Mouse (Mus musculus) embryonic facial prominence, embryonic 11.5 days (tissue): ENCODE results near the gene Hist1h3e. TPM values are rescaled to one million over a fixed set of nuclear protein-coding genes. Genes with fewer than 3 reads are reported as not detected.
"Not testable (repeated sequence)": the region's sequence is repeated elsewhere in the genome, so short reads cannot be mapped to it uniquely, and the experiment has no call there.

Source experiments
- ATAC-seq: fragments of 200-750 bp; cut with Nextera tagmentation; replicated peaks from 2 replicates; pipeline ENCODE4 v1.8.0; 2017; ENCODE audit warnings: low read depth; ENCODE audit not compliant: insufficient number of reproducible peaks, low FRiP score, low TSS enrichment
- DNase-seq: peaks from one replicate; pipeline ENCODE4 v3.0.0-alpha.2; 2015; ENCODE audit warnings: low spot score
- H3K27ac ChIP-seq: fragments of 300-500 bp; sonication (generic); replicated peaks from 2 replicates; pipeline ENCODE4 v1.5.1; 2014; ENCODE audit warnings: mild to moderate bottlenecking, low read depth, low read length, control low read depth
- H3K27me3 ChIP-seq: fragments of 300-500 bp; sonication (generic); 2 replicates; pipeline ENCODE4 v1.6.1; 2014; ENCODE audit warnings: mild to moderate bottlenecking, low read length, moderate library complexity, mixed read lengths; ENCODE audit not compliant: control insufficient read depth, insufficient read depth
- H3K36me3 ChIP-seq: fragments of 300-500 bp; sonication (generic); replicated peaks from 2 replicates; pipeline ENCODE4 v1.6.1; 2014; ENCODE audit warnings: low read depth, mild to moderate bottlenecking, low read length, moderate library complexity, mixed read lengths; ENCODE audit not compliant: control insufficient read depth, insufficient read depth
- H3K4me1 ChIP-seq: fragments of 300-500 bp; sonication (generic); 2 replicates; pipeline ENCODE4 v1.6.1; 2014; ENCODE audit warnings: low read length, mixed read lengths; ENCODE audit not compliant: control insufficient read depth, insufficient read depth
- H3K4me2 ChIP-seq: fragments of 300-500 bp; sonication (generic); 2 replicates; pipeline ENCODE4 v1.6.1; 2014; ENCODE audit warnings: low read depth, mild to moderate bottlenecking, control low read depth, low read length, moderate library complexity
- H3K4me3 ChIP-seq: fragments of 300-500 bp; sonication (generic); 2 replicates; pipeline ENCODE4 v1.5.1; 2014; ENCODE audit warnings: low read depth, low read length, control low read depth
- H3K9ac ChIP-seq: fragments of 300-500 bp; sonication (generic); replicated peaks from 2 replicates; pipeline ENCODE4 v1.6.1; 2014; ENCODE audit warnings: mild to moderate bottlenecking, control low read depth, low read length
- H3K9me3 ChIP-seq: fragments of 300-500 bp; sonication (generic); replicated peaks from 2 replicates; pipeline ENCODE4 v1.6.1; 2016; ENCODE audit warnings: mild to moderate bottlenecking, low read length, inconsistent platforms, mixed read lengths; ENCODE audit not compliant: control insufficient read depth
- WGBS: fragments of 180-500 bp; shearing (Covaris S2); extraction: QIAGEN DNeasy Blood & Tissue Kit; methylation state at CpG from one replicate; pipeline ENCODE4 v1.1.7; 2014; 5-methylcytosine and 5-hydroxymethylcytosine counted together
- polyA plus RNA-seq: library from polyadenylated mRNA; unstranded; fragments of >200 nt; fragmentation: Nextera tagmentation; extraction: Ambion mirVana; gene quantifications from 2 replicates; pipeline ENCODE4 v1.2.1, GENCODE M21; 2014

The Hist1h3e gene
- polyA plus RNA-seq, 1 experiment from 2014 or later, result 12.1 TPM

DNA sequence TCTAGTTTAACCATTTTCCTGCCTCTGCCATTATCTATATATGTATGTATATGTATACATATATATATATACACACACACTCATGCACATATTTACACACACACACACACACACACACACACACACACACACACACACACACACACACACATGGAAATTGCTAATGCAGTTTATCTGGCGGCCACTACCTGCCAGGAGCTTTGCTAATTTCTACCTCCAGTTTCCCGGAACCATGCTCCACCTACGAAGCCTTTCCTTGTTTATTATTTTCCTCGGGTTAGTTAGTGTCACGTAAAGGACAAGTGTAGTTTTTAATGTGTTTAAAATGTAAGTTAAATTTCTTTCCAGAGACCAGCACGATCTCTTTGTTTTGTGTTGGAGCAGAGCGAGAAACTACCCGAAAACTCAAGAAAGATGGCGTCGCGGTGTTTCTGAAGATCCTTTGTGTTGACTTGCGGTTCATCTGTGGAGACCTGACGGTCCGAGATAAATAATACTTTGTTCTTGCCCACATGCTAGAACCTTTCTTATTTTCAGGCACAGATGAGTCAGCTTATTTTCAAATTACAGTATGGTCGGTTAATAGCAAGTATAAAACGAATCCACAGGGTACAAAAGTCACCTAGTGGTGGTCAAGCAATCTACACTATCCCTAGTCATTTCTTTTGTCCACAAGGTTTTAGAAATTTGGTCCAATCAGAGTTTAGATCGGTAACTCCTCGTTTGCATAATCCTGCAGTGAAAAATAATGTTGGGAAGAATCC lies 712 bp upstream of the Hist1h3e start:
- Histone ChIP-seq H3K9me3 (no peaks in the 10 kb centered on the region), H3K4me1 (no peaks in the 10 kb centered on the region), H3K36me3 (no peaks in the 10 kb centered on the region), H3K27me3 (no peaks in the 10 kb centered on the region), H3K27ac (peak overlapping the region; percentile 95), H3K9ac (peak overlapping the region; percentile 67), H3K4me3 (peak overlapping the region; percentile 30), H3K4me2 (peak overlapping the region; percentile 62)
- DNase-seq (peak; percentile 82), ATAC-seq (peak; percentile 41; the same call in 1 of the 2 replicates)
- WGBS, result 4% methylated on average over 18 of the region's 18 CpGs

- not testable (repeated sequence) for DNase-seq, H3K36me3 ChIP-seq, H3K4me1 ChIP-seq, H3K4me2 ChIP-seq, ATAC-seq, H3K27me3 ChIP-seq, H3K9me3 ChIP-seq
- peak overlapping the region; percentile 52 for H3K9ac ChIP-seq
- 0% methylated on average over 2 of the region's 5 CpGs for WGBS
- peak overlapping the region; percentile 76 for H3K27ac ChIP-seq
- peak overlapping the region; percentile 30 for H3K4me3 ChIP-seq
Observed at GRCm38 (mm10) chr13:23561531-23561882, 662 bp downstream of the Hist1h3e start.

DNA sequence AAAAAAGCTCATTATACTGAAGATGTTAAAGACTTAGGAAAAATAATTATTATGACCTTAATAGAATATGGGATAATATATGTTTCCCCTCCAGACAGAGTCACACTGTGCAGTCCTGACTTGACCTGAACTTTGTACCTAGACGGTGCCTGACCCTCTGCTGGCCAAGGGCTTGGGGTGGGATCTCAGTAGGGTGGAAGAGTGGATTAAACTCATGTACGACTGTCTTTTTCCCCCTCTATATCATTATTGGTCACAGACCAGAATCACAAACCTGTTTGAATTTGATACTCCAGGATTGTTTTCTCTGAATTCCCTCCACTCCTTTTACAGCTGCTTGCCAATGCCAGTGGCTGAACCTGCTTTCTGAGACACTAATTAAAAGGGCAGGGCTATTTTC lies 1.5 kb downstream of the Hist1h3e start:
- not testable (repeated sequence) for H3K27ac ChIP-seq, ATAC-seq, H3K27me3 ChIP-seq, H3K9me3 ChIP-seq, H3K36me3 ChIP-seq, H3K4me2 ChIP-seq, DNase-seq, H3K9ac ChIP-seq, H3K4me1 ChIP-seq, H3K4me3 ChIP-seq
- WGBS, result 20% methylated on average over 2 of the region's 2 CpGs

DNA sequence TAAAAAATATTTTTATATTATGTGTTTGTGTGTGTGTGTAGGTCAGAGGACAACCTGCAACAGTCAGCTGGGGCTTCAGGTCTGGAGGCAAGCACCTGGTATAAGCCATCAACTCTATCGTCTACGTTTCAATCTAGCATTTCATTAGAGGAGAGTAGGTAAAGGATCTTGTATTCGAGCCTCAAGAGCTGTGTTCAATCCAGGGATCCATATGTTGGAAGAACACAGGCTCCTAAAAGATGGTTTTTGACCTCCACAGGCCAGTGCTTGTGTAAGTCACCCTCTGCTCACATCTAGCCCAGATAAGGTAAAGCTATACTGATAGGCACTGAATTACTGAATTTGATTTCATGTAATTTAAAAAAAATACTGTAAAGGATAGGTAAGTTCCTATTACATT lies 5.3 kb downstream of the Hist1h3e start:
- ATAC-seq (no peak), DNase-seq (no peak)
- H3K9ac ChIP-seq, result no peak overlapping the region; the same call in 1 of the 2 replicates
- WGBS, result 75% methylated on average over 3 of the region's 3 CpGs
- no peaks in the 10 kb centered on the region for H3K4me1 ChIP-seq
- H3K9me3 ChIP-seq, result no peaks in the 10 kb centered on the region
- no peak overlapping the region for H3K4me3 ChIP-seq
- H3K36me3 ChIP-seq, result no peaks in the 10 kb centered on the region
- peak overlapping the region; percentile 72; the same call in 1 of the 2 replicates for H3K27ac ChIP-seq
- no peaks in the 10 kb centered on the region for H3K27me3 ChIP-seq
- H3K4me2 ChIP-seq, result peak overlapping the region; percentile 10; the same call in 1 of the 2 replicates

DNA sequence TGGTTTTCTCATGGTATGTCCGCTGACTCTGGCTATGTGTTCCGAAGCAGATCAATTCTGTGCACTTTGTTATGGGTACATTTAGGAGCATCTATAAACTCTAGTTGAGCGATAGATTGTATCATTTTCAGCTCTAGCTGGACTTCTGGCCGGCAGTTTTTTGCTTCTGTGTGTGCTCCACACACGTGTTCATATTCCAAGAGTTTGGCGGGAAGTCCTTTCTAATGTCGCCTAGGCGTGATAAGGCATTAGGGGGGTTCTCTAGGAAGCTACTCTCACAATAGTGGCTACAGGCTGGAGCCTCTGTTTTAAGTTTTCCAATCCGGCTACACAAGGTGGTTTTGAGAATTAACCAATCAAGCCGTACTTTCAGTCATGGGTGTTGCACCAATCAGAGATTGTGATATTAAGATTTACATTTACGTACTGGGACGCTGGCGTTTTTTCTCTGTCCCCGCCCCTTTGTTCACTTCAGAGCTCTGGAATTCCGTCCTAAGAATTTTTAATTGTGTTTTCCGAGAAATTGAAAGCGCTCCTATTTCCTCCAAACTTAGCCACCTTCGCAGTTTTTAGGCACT lies 6.2 kb downstream of the Hist1h3e start:
- ATAC-seq, result peak; percentile 76
- 0% methylated on average over 18 of the region's 18 CpGs for WGBS

DNA sequence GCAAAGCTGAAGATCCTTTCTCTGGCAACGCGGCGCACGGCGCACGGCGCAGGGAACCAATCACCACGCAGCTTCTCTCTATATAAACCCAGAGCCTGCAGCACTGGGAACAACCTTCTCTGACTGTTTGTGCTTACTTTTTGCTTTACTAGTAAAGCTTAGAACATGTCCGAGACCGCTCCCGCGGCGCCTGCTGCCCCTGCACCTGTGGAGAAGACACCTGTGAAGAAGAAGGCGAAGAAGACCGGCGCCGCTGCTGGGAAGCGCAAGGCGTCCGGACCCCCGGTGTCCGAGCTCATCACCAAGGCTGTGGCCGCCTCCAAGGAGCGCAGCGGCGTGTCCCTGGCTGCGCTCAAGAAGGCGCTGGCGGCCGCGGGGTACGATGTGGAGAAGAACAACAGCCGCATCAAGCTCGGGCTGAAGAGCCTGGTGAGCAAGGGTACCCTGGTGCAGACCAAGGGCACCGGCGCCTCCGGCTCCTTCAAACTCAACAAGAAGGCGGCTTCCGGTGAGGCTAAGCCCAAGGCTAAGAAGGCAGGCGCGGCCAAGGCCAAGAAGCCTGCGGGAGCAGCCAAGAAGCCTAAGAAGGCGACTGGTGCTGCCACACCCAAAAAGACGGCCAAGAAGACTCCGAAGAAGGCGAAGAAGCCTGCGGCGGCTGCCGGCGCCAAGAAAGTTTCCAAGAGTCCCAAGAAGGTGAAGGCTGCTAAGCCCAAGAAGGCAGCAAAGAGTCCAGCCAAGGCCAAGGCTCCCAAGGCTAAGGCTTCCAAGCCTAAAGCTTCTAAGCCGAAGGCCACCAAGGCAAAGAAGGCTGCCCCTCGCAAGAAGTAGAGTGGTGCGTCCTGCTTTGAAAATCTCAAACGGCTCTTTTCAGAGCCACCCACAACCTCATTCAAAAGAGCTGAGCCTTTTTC lies 7.0 kb downstream of the Hist1h3e start:
- DNase-seq, result peak; percentile 94
- H3K27me3 ChIP-seq, result no peaks in the 10 kb centered on the region
- no peaks in the 10 kb centered on the region for H3K36me3 ChIP-seq
- H3K27ac ChIP-seq, result peak overlapping the region; percentile 98
- peak overlapping the region; percentile 80 for H3K4me2 ChIP-seq
- peak overlapping the region; percentile 64 for H3K4me3 ChIP-seq
- H3K4me1 ChIP-seq, result no peaks in the 10 kb centered on the region
- no peaks in the 10 kb centered on the region for H3K9me3 ChIP-seq
- H3K9ac ChIP-seq, result peak overlapping the region; percentile 80
- ATAC-seq, result peak; percentile 88
- WGBS, result under 1% methylated on average over 51 of the region's 54 CpGs

More for the DNA sequence above, 6.2 kb downstream of the Hist1h3e start:
- H3K9me3 ChIP-seq, result no peaks in the 10 kb centered on the region
- no peaks in the 10 kb centered on the region for H3K4me1 ChIP-seq
- H3K4me3 ChIP-seq, result peak overlapping the region; percentile 64
- peak; percentile 96 for DNase-seq
- no peaks in the 10 kb centered on the region for H3K36me3 ChIP-seq
- H3K27me3 ChIP-seq, result no peaks in the 10 kb centered on the region
- H3K27ac ChIP-seq, result peak overlapping the region; percentile 98
- H3K4me2 ChIP-seq, result peak overlapping the region; percentile 80
- H3K9ac ChIP-seq, result peak overlapping the region; percentile 80

DNA sequence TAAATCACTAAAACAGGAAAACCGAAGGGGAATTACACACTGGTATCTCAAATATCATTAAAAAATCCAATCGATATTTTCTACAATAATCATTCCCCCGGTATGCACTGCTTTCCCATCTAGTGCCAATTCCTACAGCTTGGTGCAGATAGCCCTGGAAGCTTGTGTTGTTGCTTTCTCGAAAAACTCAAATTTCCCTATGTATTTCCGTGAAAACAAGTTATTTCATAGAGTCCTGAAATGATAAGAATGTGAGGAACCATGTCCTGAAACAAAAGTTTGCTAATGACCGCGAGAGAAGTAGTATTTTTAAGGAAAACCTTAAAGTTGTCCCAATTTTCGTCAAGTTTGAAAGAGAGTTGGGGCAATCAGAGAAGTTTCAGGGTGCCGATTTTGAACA lies 7.8 kb downstream of the Hist1h3e start:
- Histone ChIP-seq H3K27ac (peak overlapping the region; percentile 98), H3K9me3 (no peaks in the 10 kb centered on the region), H3K27me3 (no peaks in the 10 kb centered on the region), H3K4me3 (peak overlapping the region; percentile 64), H3K4me2 (peak overlapping the region; percentile 80), H3K36me3 (no peaks in the 10 kb centered on the region), H3K9ac (peak overlapping the region; percentile 80), H3K4me1 (no peaks in the 10 kb centered on the region)
- WGBS, result 28% methylated on average over 9 of the region's 9 CpGs
- ATAC-seq, result no peak
- no peak for DNase-seq
